Mouse (Mus musculus): Measurements from ENCODE around the gene Ccdc124. TPM values are rescaled to one million over a fixed set of nuclear protein-coding genes. Genes with fewer than 3 reads are reported as not detected.
A peak's percentile ranks its signal among the peaks of the same experiment; 100 is the strongest.
"Not testable (repeated sequence)": the region's sequence is repeated elsewhere in the genome, so short reads cannot be mapped to it uniquely, and the experiment has no call there.

Gene Ccdc124
- total RNA-seq, 2 experiments from 2014 or later = 42.0 to 42.6 TPM

- not testable (repeated sequence) for DNase-seq
Measured at GRCm38 (mm10) chr8:70895571-70896259, 22.0 kb upstream of the Ccdc124 start.

- no peak for DNase-seq
Measured at GRCm38 (mm10) chr8:70894771-70895545, 21.2 kb upstream of the Ccdc124 start.

GRCm38 (mm10) chr8:70894385-70894720 is 20.6 kb upstream of the Ccdc124 start:
- DNase-seq = no peak

- DNase-seq = peak; percentile 84
Measured at GRCm38 (mm10) chr8:70893656-70894384, 20.1 kb upstream of the Ccdc124 start.

- no peak for DNase-seq
Measured at GRCm38 (mm10) chr8:70892896-70893655, 19.3 kb upstream of the Ccdc124 start.

- peak; percentile 6 for DNase-seq
Measured at GRCm38 (mm10) chr8:70892022-70892895, 18.5 kb upstream of the Ccdc124 start, which contains the start of gene Slc5a5. Slc5a5 (minus strand) TSS chr8:70892757.

GRCm38 (mm10) chr8:70891356-70891755 is 17.6 kb upstream of the Ccdc124 start:
- DNase-seq = no peak

GRCm38 (mm10) chr8:70890656-70891055 is 16.9 kb upstream of the Ccdc124 start:
- DNase-seq = peak; percentile 4

GRCm38 (mm10) chr8:70887669-70888068 is 13.9 kb upstream of the Ccdc124 start:
- DNase-seq = peak; percentile 55

GRCm38 (mm10) chr8:70885612-70886011 is 11.9 kb upstream of the Ccdc124 start:
- peak; percentile 70 for DNase-seq

GRCm38 (mm10) chr8:70884683-70885082 is 10.9 kb upstream of the Ccdc124 start:
- no peak for DNase-seq

- no peak for DNase-seq
Measured at GRCm38 (mm10) chr8:70884186-70884585, 10.5 kb upstream of the Ccdc124 start.

- DNase-seq = no peak
Measured at GRCm38 (mm10) chr8:70880546-70880945, 6.8 kb upstream of the Ccdc124 start.

GRCm38 (mm10) chr8:70880126-70880525 is 6.4 kb upstream of the Ccdc124 start:
- peak; percentile 73 for DNase-seq

GRCm38 (mm10) chr8:70879500-70879899 is 5.8 kb upstream of the Ccdc124 start:
- no peak for DNase-seq

- DNase-seq = no peak
Measured at GRCm38 (mm10) chr8:70878178-70878577, 4.4 kb upstream of the Ccdc124 start.

GRCm38 (mm10) chr8:70876382-70876781 is 2.6 kb upstream of the Ccdc124 start:
- no peak for DNase-seq

GRCm38 (mm10) chr8:70874441-70874840 is 706 bp upstream of the Ccdc124 start:
- no peak for DNase-seq

- DNase-seq = no peak
Measured at GRCm38 (mm10) chr8:70872643-70873363, 932 bp downstream of the Ccdc124 start.

- no peak for DNase-seq
Measured at GRCm38 (mm10) chr8:70871195-70871807, 2.4 kb downstream of the Ccdc124 start.
